Mouse (Mus musculus): ENCODE data around the gene Cipc. TPM values are rescaled to one million over a fixed set of nuclear protein-coding genes. Genes with fewer than 3 reads are reported as not detected.

Gene Cipc
- polyA plus RNA-seq, 1 experiment from 2014 or later, result 30.8 TPM

DNA sequence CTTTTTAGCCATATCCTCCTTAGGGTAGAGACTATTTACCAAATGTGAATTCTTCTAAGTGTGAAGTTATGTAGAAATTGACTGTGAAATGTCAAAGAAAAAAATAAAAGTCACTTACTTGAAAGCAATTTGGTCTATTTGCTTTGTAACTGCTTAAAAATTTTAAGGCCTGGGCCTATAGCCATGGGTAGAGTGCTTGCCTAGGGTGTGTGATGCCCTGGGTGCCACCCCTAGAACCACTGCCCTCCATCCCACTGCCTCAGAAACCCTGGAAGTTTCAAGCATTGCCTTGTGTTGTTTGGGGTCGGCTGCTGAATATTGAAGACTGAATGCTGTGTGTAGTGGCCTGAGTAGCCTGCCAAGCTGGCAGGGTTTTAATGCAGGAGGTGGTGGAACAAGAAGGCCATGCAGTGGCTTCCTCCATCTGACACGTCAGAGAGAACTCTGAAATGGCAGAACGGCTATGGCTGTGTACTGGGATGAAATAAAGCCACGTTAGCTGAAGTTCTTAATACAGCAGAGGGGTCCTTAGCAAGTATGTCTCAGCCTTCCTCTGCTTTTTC lies 18.5 kb downstream of the Cipc start:
- Histone ChIP-seq H3K27ac (no peak overlapping the region), H3K9ac (replicated peaks) (no peak overlapping the region), H3K4me1 (replicated peaks) (no peaks in the 10 kb centered on the region), H3K4me3 (replicated peaks) (no peak overlapping the region), H3K36me3 (peaks cover 59% of the 10 kb centered on the region), H3K9me3 (no peaks in the 10 kb centered on the region), H3K4me2 (no peak overlapping the region), H3K27me3 (no peaks in the 10 kb centered on the region)
- 84% methylated on average over 4 of the region's 4 CpGs for WGBS
- ATAC-seq (ENCODE audit: insufficient number of reproducible peaks, insufficient read depth, low FRiP score, low TSS enrichment, low read depth), result no peak

DNA sequence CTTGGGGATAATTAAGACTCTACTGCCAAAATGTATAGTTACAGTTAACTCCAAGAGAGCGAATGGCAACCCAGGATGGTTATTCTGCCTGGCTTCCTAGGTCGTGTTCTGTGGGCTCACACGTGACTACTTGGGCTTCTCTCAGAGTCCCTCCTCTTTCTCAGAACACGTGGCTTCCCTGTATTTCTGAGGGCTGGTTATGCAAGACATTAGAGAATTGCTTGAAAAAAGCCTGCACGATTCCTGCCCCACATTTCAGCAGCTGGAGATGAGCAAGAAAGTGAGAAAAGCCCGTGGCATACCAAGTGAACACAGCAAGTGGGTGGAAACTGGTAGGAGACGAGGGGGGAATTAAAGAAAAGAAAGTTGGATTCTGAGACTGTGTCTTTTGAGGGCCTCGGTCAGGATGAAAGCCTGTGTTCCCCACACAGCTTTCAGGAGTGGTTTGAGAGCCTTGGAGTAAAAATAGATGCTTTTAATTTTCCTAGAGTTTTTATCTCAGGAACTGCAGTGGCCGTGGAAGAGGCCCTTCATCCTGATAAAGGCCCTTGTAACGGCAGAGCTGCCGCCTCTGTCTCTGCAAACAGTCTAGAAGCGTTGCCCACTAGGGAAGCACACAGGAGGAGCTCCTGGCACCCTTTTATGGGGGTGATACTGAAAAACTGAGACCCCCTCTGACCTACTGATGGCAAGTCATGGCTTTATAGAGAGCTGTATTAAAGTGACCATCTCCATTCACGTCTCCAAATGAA lies 21.8 kb downstream of the Cipc start:
- Histone ChIP-seq H3K36me3 (peaks cover 26% of the 10 kb centered on the region), H3K27me3 (no peaks in the 10 kb centered on the region), H3K9me3 (no peaks in the 10 kb centered on the region), H3K4me2 (no peak overlapping the region), H3K9ac (replicated peaks) (no peak overlapping the region), H3K27ac (no peak overlapping the region), H3K4me1 (replicated peaks) (peaks cover 10% of the 10 kb centered on the region), H3K4me3 (replicated peaks) (no peak overlapping the region)
- 76% methylated on average over 13 of the region's 13 CpGs for WGBS
- ATAC-seq (ENCODE audit: insufficient number of reproducible peaks, insufficient read depth, low FRiP score, low TSS enrichment, low read depth), result no peak

DNA sequence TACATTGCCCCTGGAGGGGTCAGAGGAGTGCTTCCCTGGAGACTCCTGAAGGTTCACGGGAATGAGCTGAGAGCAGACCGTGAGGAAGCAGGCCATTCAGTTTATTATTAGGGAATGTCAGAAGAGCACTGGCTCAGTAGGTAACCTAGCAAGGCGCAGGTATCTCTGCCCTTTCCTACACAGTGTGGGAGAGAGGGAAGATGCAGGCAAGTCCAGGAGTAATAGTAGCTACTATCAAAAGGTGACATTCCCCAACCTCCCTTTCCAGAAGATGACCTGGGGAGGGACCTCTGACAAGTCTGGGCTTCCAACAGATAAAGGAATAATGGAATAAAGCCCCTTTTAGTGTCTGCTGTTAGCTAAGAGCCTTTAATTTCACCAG lies 22.4 kb downstream of the Cipc start:
- Histone ChIP-seq H3K36me3 (peaks cover 22% of the 10 kb centered on the region), H3K27me3 (no peaks in the 10 kb centered on the region), H3K9ac (replicated peaks) (no peak overlapping the region), H3K27ac (no peak overlapping the region), H3K4me2 (no peak overlapping the region), H3K4me1 (replicated peaks) (peaks cover 16% of the 10 kb centered on the region), H3K9me3 (no peaks in the 10 kb centered on the region), H3K4me3 (replicated peaks) (no peak overlapping the region)
- WGBS, result 65% methylated on average over 3 of the region's 3 CpGs
- ATAC-seq (ENCODE audit: insufficient number of reproducible peaks, insufficient read depth, low FRiP score, low TSS enrichment, low read depth), result no peak

DNA sequence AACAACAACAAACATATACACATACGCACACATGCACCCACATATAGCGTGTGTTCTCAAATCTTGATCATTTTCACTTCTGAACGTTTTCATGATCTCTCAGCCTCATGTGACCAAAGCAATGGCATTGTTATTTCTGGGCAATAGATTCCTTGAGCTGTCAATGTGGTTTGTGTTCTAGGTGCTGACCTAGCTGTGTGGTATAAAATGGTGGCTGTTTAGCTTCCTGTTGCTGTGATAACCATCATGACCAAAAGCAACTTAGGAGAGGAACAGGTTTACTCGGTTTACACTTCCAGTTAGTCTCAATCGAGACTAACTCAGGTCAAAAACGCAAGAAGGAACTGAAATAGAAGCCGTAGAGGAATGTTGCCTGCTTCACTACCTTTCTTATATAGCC lies 24.2 kb downstream of the Cipc start:
- H3K9me3 ChIP-seq, result no peaks in the 10 kb centered on the region
- H3K27me3 ChIP-seq, result peaks cover 9% of the 10 kb centered on the region
- no peak for ATAC-seq (ENCODE audit: insufficient number of reproducible peaks, insufficient read depth, low FRiP score, low TSS enrichment, low read depth)
- 90% methylated on average over 7 of the region's 7 CpGs for WGBS
- H3K4me1 ChIP-seq (replicated peaks), result peaks cover 29% of the 10 kb centered on the region
- no peak overlapping the region for H3K27ac ChIP-seq
- H3K4me3 ChIP-seq (replicated peaks), result no peak overlapping the region
- H3K9ac ChIP-seq (replicated peaks), result no peak overlapping the region
- H3K36me3 ChIP-seq, result peaks cover 4% of the 10 kb centered on the region; the same call in 1 of the 2 replicates
- H3K4me2 ChIP-seq, result no peak overlapping the region

DNA sequence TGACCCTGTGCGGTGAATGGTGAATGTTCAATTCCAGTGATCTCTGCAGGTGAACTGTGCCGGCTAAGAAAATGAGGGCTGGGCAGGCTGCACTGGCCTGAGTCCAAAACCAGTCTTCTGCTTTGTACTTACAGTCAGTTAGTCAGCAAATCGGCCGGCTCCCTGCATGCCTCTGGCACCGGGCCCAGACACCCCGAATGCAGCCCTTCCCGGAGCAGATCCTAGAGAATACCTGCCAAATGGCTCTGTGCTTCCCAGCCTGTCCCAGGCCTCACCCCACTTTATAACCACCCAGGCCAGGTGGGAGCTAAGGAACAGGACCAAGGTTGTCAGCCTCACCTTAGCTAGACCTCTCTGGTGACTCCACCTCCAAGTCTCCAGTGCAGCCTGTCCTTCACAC lies 26.4 kb downstream of the Cipc start:
- H3K4me1 ChIP-seq (replicated peaks), result peaks cover 34% of the 10 kb centered on the region
- H3K9ac ChIP-seq (replicated peaks), result no peak overlapping the region
- H3K27me3 ChIP-seq, result peaks cover 28% of the 10 kb centered on the region
- H3K9me3 ChIP-seq, result no peaks in the 10 kb centered on the region
- H3K36me3 ChIP-seq, result no peaks in the 10 kb centered on the region
- H3K27ac ChIP-seq, result no peak overlapping the region; the same call in 1 of the 2 replicates
- ATAC-seq (ENCODE audit: insufficient number of reproducible peaks, insufficient read depth, low FRiP score, low TSS enrichment, low read depth), result peak; percentile 60; the same call in 1 of the 2 replicates
- no peak overlapping the region for H3K4me2 ChIP-seq
- WGBS, result 25% methylated on average over 7 of the region's 7 CpGs
- H3K4me3 ChIP-seq (replicated peaks), result no peak overlapping the region

DNA sequence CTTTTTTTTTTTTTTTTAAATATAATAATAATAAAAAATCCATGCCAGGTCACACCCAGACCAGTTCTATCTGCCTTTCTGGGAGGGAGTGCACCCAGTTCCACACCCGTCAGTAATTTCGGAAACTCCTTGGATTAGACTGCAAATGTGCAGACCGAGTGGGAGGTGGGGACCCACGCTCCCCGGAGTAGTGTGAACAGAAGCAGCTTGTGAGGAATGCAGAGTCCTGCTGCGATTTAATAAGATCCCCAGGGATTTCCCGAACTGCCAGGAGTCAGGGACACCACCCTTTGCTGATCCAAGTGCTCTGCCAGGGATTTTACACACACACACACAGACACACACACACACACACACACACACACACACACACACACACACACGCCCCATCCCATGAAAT lies 26.9 kb downstream of the Cipc start:
- no peak overlapping the region for H3K9ac ChIP-seq (replicated peaks)
- no peak overlapping the region for H3K4me3 ChIP-seq (replicated peaks)
- 31% methylated on average over 8 of the region's 8 CpGs for WGBS
- H3K27me3 ChIP-seq, result peaks cover 33% of the 10 kb centered on the region
- H3K4me2 ChIP-seq, result no peak overlapping the region
- peaks cover 34% of the 10 kb centered on the region for H3K4me1 ChIP-seq (replicated peaks)
- no peaks in the 10 kb centered on the region for H3K9me3 ChIP-seq
- no peaks in the 10 kb centered on the region for H3K36me3 ChIP-seq
- H3K27ac ChIP-seq, result no peak overlapping the region
- peak; percentile 29; the same call in 1 of the 2 replicates for ATAC-seq (ENCODE audit: insufficient number of reproducible peaks, insufficient read depth, low FRiP score, low TSS enrichment, low read depth)

DNA sequence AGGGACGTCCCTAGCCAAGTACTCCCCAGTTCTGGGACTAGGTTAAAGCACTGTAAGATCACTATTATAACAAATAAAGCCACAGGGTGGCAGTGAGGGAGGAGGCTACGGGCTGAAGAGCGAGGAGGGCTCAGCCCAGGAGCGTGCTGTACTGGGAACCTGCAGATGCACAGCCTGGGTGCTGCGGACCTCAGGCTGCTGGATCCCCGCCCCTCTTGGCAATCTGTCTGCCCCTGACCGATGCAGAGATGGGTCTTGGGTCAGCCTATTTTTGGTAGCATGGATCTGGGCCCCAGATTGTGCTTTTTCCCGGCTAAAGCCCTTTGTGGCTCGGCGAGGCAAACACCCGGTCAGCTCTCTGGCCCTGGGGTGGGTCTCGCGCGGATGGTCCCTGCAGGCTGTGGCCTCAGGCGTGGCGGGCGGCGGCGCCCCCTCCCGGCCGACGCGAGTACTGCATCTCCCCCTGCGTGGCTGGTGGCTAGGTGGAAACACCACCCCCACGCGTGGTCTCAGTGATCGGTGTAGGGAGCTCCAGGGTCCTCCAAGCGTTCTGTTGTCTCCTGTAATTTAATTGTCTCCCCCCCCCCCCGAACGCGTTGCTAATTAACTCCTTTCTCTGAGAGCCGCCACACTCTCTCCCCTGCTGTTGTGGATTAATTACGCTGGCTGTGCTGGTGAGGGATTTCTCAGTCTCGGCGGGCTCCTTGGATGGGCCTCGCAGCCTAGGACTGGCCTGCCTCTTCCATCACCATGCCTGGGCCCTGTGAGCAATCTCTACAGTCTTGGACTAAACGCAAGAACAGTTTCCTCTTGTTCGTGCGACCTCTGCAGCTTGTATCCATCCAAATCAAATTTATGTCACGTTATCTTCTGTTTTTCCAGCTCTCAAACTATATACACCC lies 27.8 kb downstream of the Cipc start:
- no peak overlapping the region for H3K27ac ChIP-seq
- ATAC-seq (ENCODE audit: insufficient number of reproducible peaks, insufficient read depth, low FRiP score, low TSS enrichment, low read depth), result peak; percentile 49; the same call in 1 of the 2 replicates
- H3K9me3 ChIP-seq, result no peaks in the 10 kb centered on the region
- peak overlapping the region; percentile 53 for H3K9ac ChIP-seq (replicated peaks)
- H3K4me1 ChIP-seq (replicated peaks), result peaks cover 34% of the 10 kb centered on the region
- 9% methylated on average over 40 of the region's 40 CpGs for WGBS
- peak overlapping the region; percentile 58 for H3K4me2 ChIP-seq
- no peaks in the 10 kb centered on the region for H3K36me3 ChIP-seq
- H3K4me3 ChIP-seq (replicated peaks), result peak overlapping the region; percentile 29
- peaks cover 39% of the 10 kb centered on the region for H3K27me3 ChIP-seq

DNA sequence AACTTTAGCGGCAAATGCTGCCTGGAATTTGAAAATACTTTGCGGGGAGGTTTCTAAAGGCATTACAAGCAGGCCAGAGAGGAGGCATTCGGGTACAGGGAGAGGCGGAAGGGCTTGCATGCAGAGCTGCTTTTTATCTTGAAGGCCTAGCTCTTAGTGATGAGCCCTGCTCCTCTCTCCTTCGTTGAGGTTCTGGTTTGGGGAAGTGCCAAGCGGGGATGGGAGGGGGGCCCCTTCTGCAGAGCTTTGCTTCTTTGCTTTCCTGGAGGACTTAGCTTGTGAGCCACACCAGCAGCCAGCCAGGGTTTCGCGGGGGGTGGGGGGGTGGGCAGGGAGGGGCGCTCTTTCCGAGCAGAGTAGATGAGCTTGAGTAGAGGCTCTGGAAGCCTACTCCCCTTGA lies 28.9 kb downstream of the Cipc start:
- no peak overlapping the region for H3K9ac ChIP-seq (replicated peaks)
- no peak for ATAC-seq (ENCODE audit: insufficient number of reproducible peaks, insufficient read depth, low FRiP score, low TSS enrichment, low read depth)
- no peak overlapping the region for H3K4me3 ChIP-seq (replicated peaks)
- no peaks in the 10 kb centered on the region for H3K9me3 ChIP-seq
- H3K27ac ChIP-seq, result no peak overlapping the region
- no peak overlapping the region for H3K4me2 ChIP-seq
- 65% methylated on average over 10 of the region's 10 CpGs for WGBS
- peaks cover 50% of the 10 kb centered on the region for H3K27me3 ChIP-seq
- peaks cover 34% of the 10 kb centered on the region for H3K4me1 ChIP-seq (replicated peaks)
- no peaks in the 10 kb centered on the region for H3K36me3 ChIP-seq

DNA sequence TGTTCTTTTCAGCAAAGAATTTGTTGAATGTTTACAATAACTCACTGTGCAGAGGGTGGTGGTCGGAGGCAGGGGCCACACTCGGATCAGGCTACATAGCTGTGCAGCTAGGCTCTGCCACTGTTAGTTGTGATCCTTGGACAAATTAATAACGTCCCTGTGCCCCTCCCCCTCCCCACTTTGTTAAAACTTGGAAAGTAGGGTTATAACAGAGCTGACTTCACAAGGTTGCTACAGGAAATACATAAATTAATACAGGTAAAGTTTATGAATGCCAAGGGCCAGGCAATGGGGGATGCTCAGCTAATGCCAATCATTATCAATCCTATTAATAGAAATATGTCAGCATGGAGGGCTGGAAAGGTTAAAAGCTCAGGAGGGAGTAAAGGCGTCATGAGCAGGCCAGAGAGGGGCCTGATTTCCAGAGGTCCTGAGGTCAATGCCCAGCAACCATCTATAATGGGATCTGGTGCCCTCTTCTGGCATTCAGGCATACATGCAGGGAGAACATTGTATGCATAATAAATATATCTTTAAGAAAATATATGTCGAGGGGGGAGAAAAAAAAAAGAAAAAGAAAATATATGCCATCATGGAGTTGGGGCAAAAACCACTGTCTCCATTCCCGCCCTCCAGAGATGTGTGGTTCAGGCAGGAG lies 29.8 kb downstream of the Cipc start:
- H3K9me3 ChIP-seq, result no peaks in the 10 kb centered on the region
- no peaks in the 10 kb centered on the region for H3K36me3 ChIP-seq
- H3K27me3 ChIP-seq, result peaks cover 59% of the 10 kb centered on the region
- H3K4me2 ChIP-seq, result no peak overlapping the region
- WGBS, result 61% methylated on average over 6 of the region's 6 CpGs
- ATAC-seq (ENCODE audit: insufficient number of reproducible peaks, insufficient read depth, low FRiP score, low TSS enrichment, low read depth), result no peak
- no peak overlapping the region for H3K27ac ChIP-seq
- H3K4me3 ChIP-seq (replicated peaks), result no peak overlapping the region
- peaks cover 34% of the 10 kb centered on the region for H3K4me1 ChIP-seq (replicated peaks)
- no peak overlapping the region for H3K9ac ChIP-seq (replicated peaks)

DNA sequence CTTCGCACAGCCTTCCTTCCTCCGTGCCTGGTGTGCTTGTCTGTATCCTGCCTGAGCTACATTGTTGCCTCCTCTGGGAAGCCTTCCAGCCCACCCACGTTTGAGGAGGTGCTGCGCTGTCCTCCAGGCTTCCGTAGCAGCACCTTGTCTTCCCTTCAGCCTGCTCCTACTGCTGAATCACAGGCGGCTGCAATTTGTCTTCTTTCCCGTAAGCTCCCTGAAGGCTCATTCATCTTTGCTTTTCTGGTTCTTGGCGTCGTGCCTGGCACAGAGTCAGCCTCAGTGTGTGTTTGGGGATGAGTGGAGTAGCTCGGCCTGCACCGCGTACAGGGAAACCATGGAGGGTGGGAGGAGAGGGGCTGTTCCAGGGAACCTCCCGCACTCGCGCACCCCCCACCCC lies 31.0 kb downstream of the Cipc start:
- H3K4me1 ChIP-seq (replicated peaks), result peaks cover 31% of the 10 kb centered on the region
- H3K9ac ChIP-seq (replicated peaks), result no peak overlapping the region
- 20% methylated on average over 15 of the region's 15 CpGs for WGBS
- peaks cover 70% of the 10 kb centered on the region for H3K27me3 ChIP-seq
- no peak overlapping the region for H3K4me3 ChIP-seq (replicated peaks)
- ATAC-seq (ENCODE audit: insufficient number of reproducible peaks, insufficient read depth, low FRiP score, low TSS enrichment, low read depth), result no peak
- H3K9me3 ChIP-seq, result no peaks in the 10 kb centered on the region
- no peak overlapping the region for H3K4me2 ChIP-seq
- no peaks in the 10 kb centered on the region for H3K36me3 ChIP-seq
- no peak overlapping the region for H3K27ac ChIP-seq

DNA sequence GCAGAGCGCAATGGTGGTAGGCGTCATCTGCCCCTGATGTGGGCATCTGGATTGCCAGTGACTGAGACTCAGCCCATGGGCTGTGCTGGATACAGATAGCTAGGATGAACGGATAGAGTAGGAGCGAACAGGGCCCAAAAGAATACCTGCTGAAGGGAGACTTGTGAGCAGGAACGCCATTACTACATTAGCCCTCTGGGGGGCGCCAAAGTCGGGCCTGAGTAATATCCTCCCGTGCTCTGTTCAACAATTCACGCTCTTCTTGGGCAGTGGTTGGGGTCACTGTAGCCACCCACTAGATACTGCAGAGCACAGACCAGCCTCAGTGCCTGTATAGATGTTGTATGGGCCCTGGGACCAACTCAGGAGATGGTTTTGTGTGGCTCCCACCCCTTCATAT lies 34.3 kb downstream of the Cipc start:
- H3K4me2 ChIP-seq, result no peak overlapping the region
- WGBS, result 27% methylated on average over 9 of the region's 9 CpGs
- no peaks in the 10 kb centered on the region for H3K36me3 ChIP-seq
- no peak overlapping the region for H3K4me3 ChIP-seq (replicated peaks)
- no peaks in the 10 kb centered on the region for H3K9me3 ChIP-seq
- no peak overlapping the region for H3K9ac ChIP-seq (replicated peaks)
- no peak overlapping the region for H3K27ac ChIP-seq
- H3K4me1 ChIP-seq (replicated peaks), result 0 out of 2 replicates have a peak, but pooled peaks cover 8% of the 10 kb centered on the region
- peaks cover 94% of the 10 kb centered on the region for H3K27me3 ChIP-seq
- ATAC-seq (ENCODE audit: insufficient number of reproducible peaks, insufficient read depth, low FRiP score, low TSS enrichment, low read depth), result no peak

Measured in limb, embryonic 12.5 days (tissue).